Mouse (Mus musculus) gastrocnemius, postnatal 36 days (tissue): ENCODE measurements around the gene Tex26. TPM values are rescaled to one million over a fixed set of nuclear protein-coding genes. Genes with fewer than 3 reads are reported as not detected.

Experiments
- DNase-seq, 2 experiments: peaks; one replicate each; pipeline ENCODE4 v3.0.0; 2022
- intact Hi-C: fragments of 180-260 bp; cut with DNase I; formaldehyde crosslinking; loops from one replicate; pipeline ENCODE4 v1.15.1; 2025
- long read RNA-seq, 2 experiments: library from polyadenylated mRNA; stranded (forward); transcript quantifications; one replicate each; pipeline ENCODE4 v2.0.0; 2021
- total RNA-seq, 2 experiments: library from RNA; stranded (reverse); gene quantifications; 2 replicates each; pipeline ENCODE4 v1.2.3; 2021

Gene Tex26
- total RNA-seq, result not detected
- long read RNA-seq, experiment 1, result 0 reads
- long read RNA-seq, experiment 2, result 0 reads

DNA sequence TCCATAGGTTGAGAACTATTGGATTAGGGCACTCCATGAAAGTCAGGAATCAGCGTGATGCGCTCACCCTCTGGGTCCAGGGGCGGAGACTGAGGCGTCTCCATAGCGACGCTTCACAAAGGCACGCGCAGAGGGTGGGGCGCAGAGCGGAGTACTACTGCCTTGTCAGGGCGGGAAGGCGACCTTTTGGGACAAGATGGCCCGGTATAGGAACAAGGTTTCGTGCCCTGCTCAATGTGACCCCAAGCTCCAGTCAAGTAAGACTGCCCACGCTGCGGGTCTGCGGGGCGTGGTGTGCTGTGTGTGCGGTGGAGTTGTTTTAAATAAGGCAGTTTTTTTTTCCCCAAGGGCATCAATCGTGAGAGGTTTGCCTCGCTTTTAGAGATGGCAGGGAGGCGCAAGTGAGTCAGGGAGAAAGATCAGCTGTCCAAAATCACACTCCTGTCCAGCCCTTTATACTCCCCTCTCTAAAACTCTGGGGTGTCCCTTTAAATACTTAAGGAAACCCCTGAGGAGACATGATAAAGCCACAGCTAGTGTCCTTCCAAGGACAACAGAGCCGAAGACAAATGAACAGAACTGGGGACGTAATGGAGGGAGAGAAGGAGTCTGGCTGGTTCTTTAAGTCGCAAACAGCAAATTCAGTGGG, at the start of gene Tex26:
TSS of gene Tex26 (plus strand) at position 130 of the 649 bp plus-strand sequence.
- DNase-seq, result peak; percentile 34 to 50
- intact Hi-C loops, result no loop called here

DNA sequence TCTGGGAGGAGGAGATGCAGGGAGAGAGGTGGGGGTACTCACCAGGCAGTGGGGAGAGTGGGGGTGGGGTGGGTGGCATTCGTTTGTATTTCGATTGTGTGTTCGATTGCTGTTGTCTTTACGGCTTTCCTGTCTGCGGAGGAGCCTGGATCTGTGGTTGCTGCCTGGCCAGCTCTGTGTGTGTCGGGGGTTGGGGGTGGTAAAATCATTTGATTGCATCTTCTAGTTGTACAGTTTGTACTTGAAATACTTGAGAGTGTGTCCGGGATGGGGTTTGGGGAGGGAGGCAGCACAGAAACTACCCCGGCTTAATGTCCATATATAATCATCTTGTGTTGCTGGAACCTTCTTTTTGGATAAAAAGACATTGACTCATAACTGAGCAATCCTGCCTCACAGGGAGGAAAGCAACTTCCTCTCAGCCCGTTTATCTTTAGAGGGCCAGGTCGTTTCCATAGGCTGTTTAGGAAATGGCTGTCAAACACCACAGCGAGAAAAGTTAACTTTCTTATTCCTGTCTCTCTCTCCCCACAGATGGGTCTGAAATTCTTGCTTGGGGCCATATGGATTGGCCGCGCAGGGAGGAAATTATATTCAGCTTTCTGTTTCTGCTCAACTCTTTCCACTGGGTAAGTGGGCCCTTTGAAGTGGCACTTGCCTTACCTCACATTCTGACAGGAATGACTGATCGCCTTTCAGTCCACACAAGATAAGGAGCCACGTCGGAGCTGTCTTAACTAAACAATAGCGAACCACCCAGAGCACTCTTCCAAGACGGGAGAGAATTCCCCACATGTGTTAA, 47.7 kb upstream of the Tex26 start:
- intact Hi-C loops, result no loop called here
- no peak for DNase-seq

DNA sequence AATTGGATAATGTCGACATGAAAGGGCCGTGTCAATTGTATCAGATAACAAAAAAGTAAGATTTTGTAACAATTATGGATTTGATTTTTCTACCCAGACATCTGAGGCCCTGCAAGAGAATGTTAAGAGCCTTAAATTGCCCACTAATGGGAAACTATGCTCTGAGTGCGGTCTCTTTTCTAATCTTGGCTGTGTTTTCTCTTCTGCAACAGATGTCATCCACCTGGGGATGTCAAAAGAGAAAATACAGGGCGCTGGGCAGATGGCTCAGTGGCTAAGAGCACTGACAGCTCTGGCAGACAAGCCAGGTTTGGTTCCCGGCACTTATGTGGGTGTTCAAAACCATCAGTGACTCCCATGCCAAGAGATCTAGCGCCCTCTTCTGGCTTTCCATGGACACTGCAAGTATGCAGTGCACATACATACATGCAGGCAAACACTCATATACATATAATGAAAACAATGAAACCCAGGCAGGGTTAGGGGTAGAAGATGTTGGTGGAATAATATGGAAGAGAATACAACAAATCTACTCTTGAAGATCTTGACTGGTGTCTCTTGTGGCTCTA, 47.0 kb upstream of the Tex26 start:
- no peak for DNase-seq
- intact Hi-C loops, result no loop called here

DNA sequence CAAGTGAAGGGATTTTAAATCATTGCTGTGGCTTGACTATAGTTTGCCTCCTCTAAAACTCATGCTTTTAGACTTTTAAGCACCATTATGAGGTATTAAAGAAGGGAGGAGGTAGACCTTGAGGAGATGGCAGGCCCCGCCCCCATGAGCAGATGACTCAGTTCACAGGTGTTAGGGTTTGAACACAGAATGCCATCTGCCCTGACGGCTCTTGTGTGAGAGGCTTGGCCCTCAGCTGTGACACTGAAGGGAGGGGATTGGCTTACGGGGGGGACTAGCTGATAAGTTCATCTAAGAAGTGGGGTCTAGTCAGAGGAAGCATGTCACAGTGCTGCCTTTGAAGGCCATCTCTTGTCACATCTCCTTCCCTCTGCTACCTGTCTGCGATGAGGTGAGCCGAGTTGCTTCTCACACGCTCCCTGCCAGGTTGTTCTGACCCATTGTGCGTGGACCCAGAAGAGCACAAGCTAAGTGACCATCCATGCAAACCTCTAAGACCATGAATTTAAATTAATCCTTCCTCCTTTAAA, 37.9 kb upstream of the Tex26 start:
- intact Hi-C loops, result no loop called here
- no peak for DNase-seq

DNA sequence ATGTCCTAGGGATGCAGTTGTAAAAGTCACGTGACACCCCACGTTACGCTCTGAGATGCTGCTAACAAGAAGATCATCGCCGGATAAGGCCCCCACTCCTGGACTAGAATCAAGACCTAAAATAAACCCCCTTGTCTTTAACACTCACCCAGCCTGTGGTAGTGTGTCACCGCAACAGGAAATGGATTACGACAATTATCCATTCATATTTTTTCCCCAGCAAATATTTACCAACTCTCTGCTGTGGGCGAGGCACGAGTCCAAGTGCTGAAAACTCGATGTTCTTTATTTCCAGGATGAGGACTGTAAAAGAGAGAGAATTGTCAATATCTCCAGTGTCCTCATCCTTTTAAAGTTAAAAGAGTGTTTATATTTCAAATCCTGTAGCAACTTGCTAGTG, 37.4 kb upstream of the Tex26 start:
- no peak for DNase-seq
- intact Hi-C loops, result no loop called here

DNA sequence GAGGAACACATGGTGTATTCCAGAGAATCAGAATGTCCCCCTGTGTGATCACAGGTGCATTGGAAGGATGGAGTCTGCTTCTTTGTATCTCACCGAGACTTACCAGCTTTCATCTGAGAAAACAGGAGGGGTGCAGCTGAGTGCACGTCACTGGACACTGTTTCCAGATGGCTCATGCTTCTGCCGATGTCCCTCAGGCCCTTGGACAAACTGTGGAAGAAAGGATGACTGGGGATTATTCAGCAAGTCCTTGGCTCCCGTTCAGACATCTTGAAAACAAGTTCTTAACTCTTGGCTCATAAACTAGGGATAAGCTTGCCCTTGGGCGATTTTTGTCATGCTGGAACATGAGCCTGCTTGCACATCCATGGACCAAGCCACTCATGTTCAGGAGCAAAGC, 36.1 kb upstream of the Tex26 start:
- intact Hi-C loops, result no loop called here
- DNase-seq, result peak in 1 of 2 experiments; percentile 52

DNA sequence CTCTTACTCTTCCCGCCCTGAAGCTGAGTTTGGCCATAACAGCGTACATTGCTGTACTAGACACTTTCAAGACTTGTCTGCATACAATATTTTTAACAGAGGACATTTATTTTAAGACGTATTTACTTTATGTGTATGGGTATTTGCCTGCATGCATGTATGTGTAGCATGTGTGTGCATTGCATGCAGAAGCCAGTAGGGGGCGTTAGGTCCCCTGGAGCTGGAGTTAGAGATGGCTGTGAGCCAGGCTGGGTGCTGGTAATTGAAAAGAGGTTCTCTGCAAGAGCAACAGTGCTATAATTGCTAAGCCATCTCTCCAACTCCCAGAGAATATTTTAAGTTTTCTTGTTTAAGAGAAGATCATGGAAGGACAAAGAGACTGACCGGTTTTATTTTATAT, 34.8 kb upstream of the Tex26 start:
- intact Hi-C loops, result no loop called here
- DNase-seq, result no peak

DNA sequence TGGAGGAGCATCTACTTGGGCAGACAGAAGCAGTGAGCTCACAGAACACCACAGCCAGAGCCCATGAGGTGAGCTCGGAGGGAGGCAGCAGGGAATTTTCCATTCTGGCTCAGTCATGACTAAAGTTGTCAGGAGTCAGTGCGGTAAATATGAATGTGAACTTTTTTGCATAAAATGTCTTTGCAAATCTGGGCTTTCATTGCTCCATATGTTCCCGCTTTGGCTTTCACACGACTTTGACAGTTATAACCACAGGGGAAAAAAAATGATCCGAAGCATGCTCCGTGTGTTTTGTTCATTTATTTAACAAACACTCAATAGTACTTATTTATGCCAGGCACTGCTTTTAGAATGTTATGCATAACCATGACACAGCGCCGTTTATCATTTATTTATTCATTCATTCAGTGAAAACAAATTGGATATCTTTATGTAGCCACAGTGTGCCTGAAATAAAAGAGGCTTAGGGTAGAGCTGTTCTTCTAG, 32.6 kb upstream of the Tex26 start:
- DNase-seq, result no peak
- intact Hi-C loops, result no loop called here

DNA sequence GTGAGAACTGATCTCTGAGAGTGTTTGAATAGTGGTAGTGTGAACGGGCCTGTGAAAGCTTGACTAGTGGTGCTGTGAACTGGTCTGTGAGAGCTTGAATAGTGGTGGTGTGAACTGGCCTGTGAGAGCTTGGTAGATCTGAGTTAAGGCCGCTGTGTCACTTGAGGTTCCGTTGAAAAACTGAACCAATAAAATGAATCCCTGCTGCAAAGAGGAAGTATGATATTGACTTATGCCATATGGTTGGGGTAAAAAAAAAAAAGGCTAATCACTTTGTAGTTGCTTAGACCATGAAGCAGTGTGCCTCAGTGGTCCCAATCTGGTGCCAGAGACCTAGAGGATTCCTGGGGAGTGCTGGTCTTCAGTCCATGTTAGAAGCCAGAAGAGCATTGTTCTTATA, 30.0 kb upstream of the Tex26 start:
- intact Hi-C loops, result no loop called here
- no peak for DNase-seq

DNA sequence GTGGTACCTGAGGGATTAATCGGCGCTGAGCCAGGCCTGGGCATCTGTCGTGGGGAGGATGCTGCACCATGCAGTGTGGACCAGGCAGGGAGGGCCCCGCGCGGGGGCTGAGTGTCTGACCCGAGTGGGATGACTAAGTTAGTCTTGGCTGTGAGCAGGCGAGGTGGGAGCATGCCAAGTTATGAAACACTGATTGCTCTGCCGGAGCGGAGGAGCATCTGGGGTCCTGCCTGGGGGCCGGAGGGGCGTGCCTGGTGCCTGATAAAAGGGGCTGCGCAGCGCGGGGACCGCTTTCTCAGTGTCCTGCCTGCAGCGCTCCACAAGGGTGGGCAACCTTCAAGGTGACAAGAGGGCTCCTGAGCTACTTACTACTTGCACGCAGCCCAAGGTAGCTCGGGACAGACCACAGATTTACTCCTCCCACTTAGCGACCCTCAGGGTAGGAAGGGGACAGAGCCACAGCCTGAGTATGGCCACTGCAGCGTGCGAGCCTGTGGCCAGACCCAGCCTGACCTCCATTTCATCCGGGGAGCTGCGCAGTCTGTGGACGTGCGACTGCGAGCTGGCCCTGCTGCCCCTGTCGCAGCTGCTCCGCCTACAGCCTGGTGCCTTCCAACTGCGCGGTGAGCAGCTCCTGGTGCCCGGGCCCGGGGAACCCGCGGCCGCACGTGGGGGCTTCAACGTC, 27.8 kb upstream of the Tex26 start, which contains the start of gene Medag:
TSS of gene Medag (plus strand) at position 241 of the 685 bp plus-strand sequence.
- intact Hi-C loops, result no loop called here
- peak; percentile 84 to 88 for DNase-seq

DNA sequence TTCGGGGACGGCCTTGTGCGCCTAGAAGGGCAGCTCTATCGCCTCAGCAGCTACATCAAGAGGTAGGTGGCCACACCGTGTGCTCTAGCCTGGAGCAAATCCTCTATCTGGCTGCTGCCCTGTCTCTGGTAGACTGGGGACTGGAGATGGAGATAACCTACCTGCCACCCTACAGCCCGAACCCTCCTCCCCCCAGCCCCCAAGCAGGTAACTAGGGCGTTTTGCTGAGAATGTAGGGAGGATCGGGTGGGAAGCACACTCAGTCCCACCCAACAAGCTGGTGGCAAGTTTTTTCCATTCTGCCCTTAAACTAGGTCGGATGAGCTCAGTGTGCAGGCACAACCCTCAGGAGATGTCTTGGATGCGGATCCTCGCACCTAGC, 27.3 kb upstream of the Tex26 start:
- DNase-seq, result no peak
- intact Hi-C loops, result no loop called here

DNA sequence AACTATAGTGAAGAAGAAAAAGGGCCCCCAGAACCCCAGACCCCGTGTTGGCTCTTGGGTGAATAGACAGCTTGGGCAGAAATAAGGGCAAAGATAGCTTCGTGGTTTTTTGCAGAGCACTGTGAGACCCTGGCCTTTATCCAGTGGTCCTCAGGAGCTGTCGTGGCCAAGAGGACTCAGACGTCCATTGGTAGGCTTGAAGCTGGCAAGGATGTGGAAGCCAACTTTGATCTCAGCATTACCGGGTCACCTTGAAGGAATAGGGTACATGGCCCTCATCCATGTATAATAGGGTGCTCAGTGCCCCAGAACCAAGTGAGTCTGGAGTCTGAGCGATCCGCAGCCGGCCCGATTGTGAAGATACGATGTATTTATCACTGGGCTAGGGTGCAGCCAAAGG, 26.8 kb upstream of the Tex26 start:
- no peak for DNase-seq
- intact Hi-C loops, result no loop called here

DNA sequence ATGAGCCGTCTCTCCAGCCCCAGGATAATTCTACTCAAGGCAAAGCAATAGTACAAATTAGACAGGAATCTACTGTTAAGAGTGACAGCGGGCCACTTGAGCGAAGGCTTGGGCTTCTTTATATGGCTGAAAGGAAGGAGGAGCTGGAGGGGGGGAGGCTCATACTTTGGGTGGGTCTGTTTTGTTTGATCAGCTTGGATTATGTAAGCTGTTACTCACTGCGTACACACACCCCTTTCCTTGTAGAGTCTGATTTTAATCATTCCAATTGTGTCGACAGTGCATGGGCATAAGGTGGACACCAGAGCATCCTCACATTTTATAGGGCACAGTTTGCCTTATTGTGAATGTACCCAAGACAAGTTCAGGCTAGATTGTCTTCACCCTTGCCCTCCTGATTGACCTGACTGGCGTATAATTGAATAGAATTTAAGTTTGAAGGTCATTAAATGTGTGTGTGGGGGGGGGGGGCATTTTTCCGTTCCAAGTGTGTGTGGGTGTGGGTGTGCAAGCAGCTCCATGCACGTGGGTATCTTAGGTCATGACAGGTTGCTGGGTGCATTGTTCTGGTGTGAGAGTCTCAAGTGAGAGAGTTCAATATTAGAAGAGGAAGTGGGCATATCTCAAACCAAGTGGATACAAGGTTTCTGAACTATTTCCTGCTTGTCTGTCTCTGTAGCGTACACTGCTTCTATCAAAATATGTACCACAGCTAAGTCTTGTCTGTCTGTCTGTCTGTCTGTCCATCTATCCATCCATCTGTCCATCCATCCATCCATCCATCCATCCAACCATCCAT, 24.9 kb upstream of the Tex26 start:
- DNase-seq, result no peak
- intact Hi-C loops, result no loop called here

DNA sequence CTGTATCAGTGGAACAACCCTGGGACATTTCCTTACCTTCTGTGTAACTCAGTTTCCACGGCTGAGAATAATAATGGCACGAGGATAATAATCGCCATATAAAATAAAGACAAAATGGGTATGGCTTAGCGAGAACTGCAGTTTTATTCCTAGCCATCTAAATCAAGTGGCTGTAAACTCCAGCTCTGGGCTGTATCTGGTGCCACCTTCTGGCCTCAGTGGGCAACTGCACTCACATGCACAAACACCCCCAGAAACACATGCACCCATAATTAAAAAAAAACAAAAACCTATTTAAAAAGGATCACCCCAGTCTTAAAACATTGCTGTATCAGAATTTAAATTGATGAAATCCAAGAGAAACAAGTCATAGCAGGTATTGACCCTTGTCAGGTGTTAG, 22.1 kb upstream of the Tex26 start:
- intact Hi-C loops, result no loop called here
- no peak for DNase-seq

DNA sequence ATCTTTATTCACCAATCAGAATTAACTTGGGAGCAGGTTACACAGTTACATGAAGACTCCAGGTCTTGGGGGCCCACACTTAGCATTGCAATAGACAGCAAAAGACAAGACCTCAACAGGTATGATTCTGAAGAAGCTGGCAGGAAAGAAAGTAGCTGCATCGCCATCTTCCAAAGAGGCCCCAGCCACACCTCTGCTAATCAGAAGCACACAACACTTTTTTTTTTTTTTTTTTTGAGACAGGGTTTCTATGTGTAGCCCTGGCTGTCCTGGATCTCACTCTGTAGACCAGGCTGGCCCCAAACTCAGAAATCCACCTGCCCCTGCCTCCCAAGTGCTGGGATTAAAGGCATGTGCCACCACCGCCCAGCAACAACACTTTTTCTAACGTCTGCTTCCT, 12.9 kb upstream of the Tex26 start:
- intact Hi-C loops, result no loop called here
- DNase-seq, result no peak

DNA sequence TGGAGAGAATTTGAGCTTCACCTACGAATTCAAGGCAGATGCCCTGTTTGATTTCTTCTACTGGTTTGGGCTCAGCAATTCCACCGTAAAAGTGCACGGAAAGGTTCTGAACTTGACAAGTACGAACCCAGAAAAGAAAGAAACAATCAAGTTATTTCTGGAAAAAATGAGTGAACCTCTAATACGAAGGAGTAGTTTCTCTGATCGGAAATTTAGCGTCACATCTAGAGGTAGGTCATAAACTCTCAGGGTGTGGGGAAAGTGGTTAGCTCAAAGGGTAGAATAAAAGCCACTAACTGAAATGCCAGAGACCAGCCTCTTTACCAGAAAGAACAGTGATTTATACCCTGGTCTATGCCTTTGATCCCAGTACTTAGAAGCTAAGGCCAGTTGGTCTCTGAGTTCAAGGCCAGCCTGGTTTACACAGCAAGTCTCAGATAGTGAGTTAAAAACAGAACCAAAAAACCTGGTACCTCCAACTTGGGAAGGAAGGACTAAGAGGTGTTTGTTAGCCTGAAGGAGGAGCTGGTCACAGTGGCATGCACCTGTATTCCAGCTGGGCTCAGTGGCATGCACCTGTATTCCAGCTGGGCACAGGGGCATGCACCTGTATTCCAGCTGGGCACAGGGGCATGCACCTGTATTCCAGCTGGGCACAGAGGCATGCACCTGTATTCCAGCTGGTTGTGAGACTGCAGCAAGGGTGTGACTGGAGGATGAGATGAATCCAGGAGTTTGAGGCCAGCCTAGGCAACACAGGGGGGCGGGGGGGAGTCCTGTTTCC, 12.0 kb upstream of the Tex26 start:
- intact Hi-C loops, result no loop called here
- no peak for DNase-seq

DNA sequence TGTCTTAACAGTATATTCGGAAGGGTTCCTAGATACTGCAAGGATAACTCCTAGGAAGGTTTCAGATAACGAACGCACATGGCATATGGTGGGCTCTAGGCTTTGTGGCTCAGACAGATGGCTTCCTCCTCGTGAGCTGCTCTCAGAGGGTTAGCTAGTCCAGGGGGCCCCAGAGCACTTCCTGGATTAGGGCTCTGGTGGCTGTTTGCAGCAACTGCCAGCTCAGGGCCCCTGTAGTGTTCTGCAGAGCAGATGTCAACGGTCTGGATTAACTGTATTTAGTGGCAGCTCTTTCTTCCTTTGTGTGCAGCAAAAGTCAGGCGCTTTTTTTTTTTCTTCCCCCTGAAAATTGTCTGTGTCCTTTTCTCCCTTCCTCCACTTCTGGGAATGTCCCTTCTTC, 11.1 kb upstream of the Tex26 start:
- intact Hi-C loops, result no loop called here

DNA sequence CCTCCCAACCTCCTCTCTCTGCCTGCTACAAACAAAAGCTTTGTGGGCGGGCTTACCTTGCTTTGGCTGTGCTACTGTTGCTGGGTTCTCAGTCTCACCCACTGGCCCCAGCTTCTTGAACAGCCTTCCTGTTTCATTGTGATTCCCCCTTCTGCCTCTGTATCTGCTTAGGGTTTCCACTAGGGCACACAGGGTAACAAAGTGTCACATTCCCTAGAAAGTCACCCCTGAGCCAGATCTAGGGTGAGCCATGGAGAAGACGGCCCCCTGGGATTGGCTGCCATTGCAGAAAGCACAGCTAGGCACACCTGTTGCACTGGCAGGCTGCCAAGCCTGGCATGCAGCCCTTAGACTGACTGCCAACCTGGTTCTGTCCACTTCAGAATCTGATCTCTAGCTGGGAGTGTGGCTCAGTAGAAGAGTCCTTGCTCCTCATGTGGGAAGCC, 10.6 kb upstream of the Tex26 start:
- intact Hi-C loops, result no loop called here
- DNase-seq, result peak; percentile 66 to 73

More for the DNA sequence above, 11.1 kb upstream of the Tex26 start:
- DNase-seq, result no peak

DNA sequence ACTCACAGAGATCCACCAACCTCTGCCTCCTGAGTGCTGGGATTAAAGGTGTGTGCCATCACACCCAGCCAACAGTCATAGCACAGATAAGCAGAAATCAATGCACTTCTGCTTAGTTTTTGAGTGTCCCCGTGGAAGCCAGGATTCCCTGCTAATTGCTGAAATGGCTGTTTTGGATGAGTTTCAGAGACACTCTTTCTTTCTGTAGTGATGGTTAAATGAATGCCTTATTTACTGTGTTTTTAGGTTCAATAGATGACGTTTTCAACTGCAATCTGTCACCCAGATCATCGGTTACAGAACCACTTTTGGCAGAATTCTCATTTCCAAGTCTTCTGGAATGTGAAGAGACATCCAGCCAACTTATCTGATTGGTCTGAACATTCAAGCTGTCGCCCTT, 9.9 kb upstream of the Tex26 start:
- DNase-seq, result no peak
- intact Hi-C loops, result no loop called here
